Mouse (Mus musculus) lung, adult 2 months (tissue): ENCODE results near the gene Mcemp1.

Experiments used
- CTCF ChIP-seq: fragments of 200-500 bp; IDR thresholded peaks from 2 replicates; pipeline ENCODE4 v1.5.1; 2011; ENCODE audit warnings: mild to moderate bottlenecking, low read length, control low read depth; ENCODE audit not compliant: insufficient read depth
- POLR2A ChIP-seq: fragments of 200-500 bp; IDR thresholded peaks from 2 replicates; pipeline ENCODE4 v1.6.1; 2011; ENCODE audit warnings: low read depth, mild to moderate bottlenecking, control low read depth, low read length, borderline replicate concordance; ENCODE audit errors: extremely low read depth

- TF ChIP-seq POLR2A (no peak), CTCF (no peak)
These were observed 37.5 kb upstream of the Mcemp1 start for GRCm38 (mm10) chr8:3628014-3628413.
